Mouse (Mus musculus) kidney, embryonic 14.5 days (tissue): ENCODE measurements at regions not wholly inside any gene's neighbourhood (a gene's known extent, or its start where the extent isn't known, plus 50 kb on each side); places are given as distances from the start of the nearest gene placed in this dataset.

Experiments
- ATAC-seq: fragments of 200-750 bp; cut with Nextera tagmentation; 2 replicates; pipeline ENCODE4 v1.8.0; 2017; ENCODE audit warnings: moderate number of reproducible peaks, mild to moderate bottlenecking, moderate TSS enrichment, moderate library complexity; ENCODE audit not compliant: low FRiP score, low TSS enrichment
- H3K27ac ChIP-seq: fragments of 300-500 bp; sonication (generic); 2 replicates; pipeline ENCODE4 v1.5.1; 2014; ENCODE audit warnings: low read depth, mild to moderate bottlenecking, low read length, moderate library complexity, mixed read lengths
- H3K27me3 ChIP-seq: fragments of 300-500 bp; sonication (generic); 2 replicates; pipeline ENCODE4 v1.6.1; 2014; ENCODE audit warnings: mild to moderate bottlenecking, low read length; ENCODE audit not compliant: control insufficient read depth, insufficient read depth
- H3K36me3 ChIP-seq: fragments of 300-500 bp; sonication (generic); 2 replicates; pipeline ENCODE4 v1.6.1; 2014; ENCODE audit warnings: low read length, mixed read lengths; ENCODE audit not compliant: control insufficient read depth, insufficient read depth
- H3K4me1 ChIP-seq: fragments of 300-500 bp; sonication (generic); 2 replicates; pipeline ENCODE4 v1.6.1; 2014; ENCODE audit warnings: low read length, mixed read lengths; ENCODE audit not compliant: control insufficient read depth, insufficient read depth
- H3K4me2 ChIP-seq: fragments of 300-500 bp; sonication (generic); replicated peaks from 2 replicates; pipeline ENCODE4 v1.6.1; 2014; ENCODE audit warnings: low read depth, mild to moderate bottlenecking, low read length
- H3K4me3 ChIP-seq: fragments of 300-500 bp; sonication (generic); 2 replicates; pipeline ENCODE4 v1.5.1; 2014; ENCODE audit warnings: mild to moderate bottlenecking, low read length
- H3K9ac ChIP-seq: fragments of 300-500 bp; sonication (generic); 2 replicates; pipeline ENCODE4 v1.6.1; 2014; ENCODE audit warnings: low read depth, mild to moderate bottlenecking, low read length, moderate library complexity
- H3K9me3 ChIP-seq: fragments of 300-500 bp; sonication (generic); 2 replicates; pipeline ENCODE4 v1.6.1; 2016; ENCODE audit warnings: low read length; ENCODE audit not compliant: control insufficient read depth
- WGBS: fragments of 180-500 bp; shearing (Covaris S2); extraction: QIAGEN DNeasy Blood & Tissue Kit; methylation state at CpG from one replicate; pipeline ENCODE4 v1.1.7; 2014; 5-methylcytosine and 5-hydroxymethylcytosine counted together

DNA sequence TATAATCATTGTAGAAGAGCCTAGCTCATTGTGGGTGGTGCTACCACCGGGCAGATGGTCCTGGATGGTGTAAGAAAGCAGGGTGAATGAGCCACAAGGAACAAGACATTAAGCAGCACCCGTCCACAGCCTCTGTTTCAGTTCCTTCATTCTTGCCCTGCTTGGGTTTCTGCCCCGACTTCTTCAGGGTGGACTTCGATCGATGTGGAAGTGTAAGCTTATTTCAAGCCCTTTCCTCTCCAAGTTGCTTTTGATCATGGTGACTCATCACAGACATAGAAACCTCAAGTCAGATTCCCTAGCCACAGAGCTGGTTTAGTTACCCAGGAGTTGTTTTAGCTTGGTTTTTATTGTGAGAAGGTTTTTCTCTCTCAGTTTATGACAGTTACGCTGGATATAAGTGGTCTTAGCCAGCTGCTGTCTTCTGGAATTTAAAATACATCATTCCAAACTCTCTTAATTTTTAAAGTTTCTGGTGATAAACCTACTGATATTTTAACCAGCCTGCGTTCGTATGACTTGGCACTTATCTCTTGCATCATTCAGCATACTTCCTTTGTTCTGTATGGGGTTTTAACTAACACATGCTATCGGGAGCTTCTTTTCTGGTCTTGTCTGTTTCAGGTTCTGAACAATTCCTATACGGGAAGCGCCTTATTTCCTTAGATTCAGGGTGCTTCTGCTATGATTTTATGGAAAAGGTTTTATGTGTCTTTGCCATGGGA is 255.6 kb downstream of the Gpat3 start:
- Histone ChIP-seq H3K27me3 (no peaks in the 10 kb centered on the region), H3K4me2 (no peak overlapping the region), H3K9me3 (no peaks in the 10 kb centered on the region), H3K4me3 (no peak overlapping the region), H3K9ac (no peak overlapping the region), H3K4me1 (no peaks in the 10 kb centered on the region), H3K27ac (no peak overlapping the region), H3K36me3 (no peaks in the 10 kb centered on the region)
- 84% methylated on average over 11 of the region's 11 CpGs for WGBS
- no peak for ATAC-seq

- 77% methylated on average over 21 of the region's 21 CpGs for WGBS
- Histone ChIP-seq H3K4me1 (no peaks in the 10 kb centered on the region), H3K27me3 (no peaks in the 10 kb centered on the region), H3K4me3 (no peak overlapping the region), H3K9me3 (no peaks in the 10 kb centered on the region), H3K27ac (no peak overlapping the region), H3K4me2 (no peak overlapping the region), H3K9ac (no peak overlapping the region), H3K36me3 (no peaks in the 10 kb centered on the region)
- ATAC-seq = no peak
Observed at GRCm38 (mm10) chr5:101091027-101091598, 245.6 kb downstream of the Gpat3 start.

DNA sequence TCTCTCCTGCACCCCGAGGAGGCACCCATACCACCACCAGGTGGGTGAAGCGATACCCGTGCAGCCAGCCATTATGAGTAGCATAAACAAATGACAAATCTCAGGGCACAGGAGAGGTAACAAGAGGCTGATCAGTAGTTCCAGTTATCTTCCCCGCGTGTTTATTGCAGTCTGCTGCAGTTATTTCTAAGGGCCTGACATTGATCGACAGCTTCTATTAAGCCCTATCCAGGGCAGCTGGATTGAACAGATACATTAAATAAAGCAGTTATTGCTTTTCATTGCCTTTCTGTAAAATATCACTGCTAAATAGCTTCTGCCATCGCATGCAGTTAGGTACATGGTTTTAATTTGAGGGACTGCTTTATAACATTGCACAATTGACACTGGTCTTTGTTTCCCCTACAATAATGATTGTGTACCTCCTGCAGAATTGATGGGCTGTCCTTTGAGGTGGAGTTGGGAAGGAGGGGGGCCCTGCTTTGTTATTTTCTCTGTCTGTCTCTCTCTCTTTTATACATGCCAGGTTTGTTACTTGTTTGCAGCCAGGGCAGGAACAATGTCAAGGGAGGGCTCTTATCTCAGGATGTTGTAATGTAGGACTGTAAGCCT is 245.0 kb downstream of the Gpat3 start:
- H3K27me3 ChIP-seq = no peaks in the 10 kb centered on the region
- no peaks in the 10 kb centered on the region for H3K4me1 ChIP-seq
- H3K9ac ChIP-seq = no peak overlapping the region
- no peak overlapping the region for H3K4me3 ChIP-seq
- H3K4me2 ChIP-seq = no peak overlapping the region
- H3K36me3 ChIP-seq = no peaks in the 10 kb centered on the region
- H3K9me3 ChIP-seq = no peaks in the 10 kb centered on the region
- WGBS = 81% methylated on average over 7 of the region's 7 CpGs
- no peak for ATAC-seq
- no peak overlapping the region for H3K27ac ChIP-seq

DNA sequence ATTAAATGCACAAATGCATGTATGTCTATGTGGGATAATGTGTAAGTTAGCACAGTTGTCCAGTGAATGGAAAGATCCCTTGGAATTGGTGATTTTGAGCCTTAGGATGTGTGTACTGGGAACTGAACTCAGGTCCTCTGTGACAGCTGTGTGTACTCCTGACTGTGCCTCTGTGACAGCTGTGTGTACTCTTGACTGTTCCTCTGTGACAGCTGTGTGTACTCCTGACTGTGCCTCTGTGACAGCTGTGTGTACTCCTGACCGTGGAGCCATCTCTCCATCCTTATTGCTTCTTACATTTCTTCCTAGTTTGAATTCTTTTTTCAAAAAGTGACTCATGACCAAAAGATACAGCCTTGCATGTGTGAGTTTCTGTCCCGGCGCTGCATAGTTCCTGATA is 239.7 kb downstream of the Gpat3 start:
- no peak overlapping the region for H3K4me2 ChIP-seq
- no peak overlapping the region for H3K4me3 ChIP-seq
- no peak overlapping the region for H3K9ac ChIP-seq
- H3K27me3 ChIP-seq = no peaks in the 10 kb centered on the region
- 70% methylated on average over 3 of the region's 3 CpGs for WGBS
- no peaks in the 10 kb centered on the region for H3K36me3 ChIP-seq
- ATAC-seq = no peak
- no peaks in the 10 kb centered on the region for H3K9me3 ChIP-seq
- no peaks in the 10 kb centered on the region for H3K4me1 ChIP-seq
- no peak overlapping the region for H3K27ac ChIP-seq

GRCm38 (mm10) chr5:101082611-101083010 is 237.1 kb downstream of the Gpat3 start:
- H3K4me2 ChIP-seq = no peak overlapping the region
- 75% methylated on average over 20 of the region's 20 CpGs for WGBS
- H3K36me3 ChIP-seq = no peaks in the 10 kb centered on the region
- H3K9ac ChIP-seq = no peak overlapping the region
- H3K4me1 ChIP-seq = no peaks in the 10 kb centered on the region
- no peak for ATAC-seq
- no peaks in the 10 kb centered on the region for H3K27me3 ChIP-seq
- no peak overlapping the region for H3K27ac ChIP-seq
- H3K9me3 ChIP-seq = no peaks in the 10 kb centered on the region
- no peak overlapping the region for H3K4me3 ChIP-seq

GRCm38 (mm10) chr5:101064308-101064707 is 218.8 kb downstream of the Gpat3 start:
- Histone ChIP-seq H3K9ac (no peak overlapping the region), H3K4me2 (no peak overlapping the region), H3K27me3 (no peaks in the 10 kb centered on the region), H3K36me3 (no peaks in the 10 kb centered on the region), H3K27ac (no peak overlapping the region), H3K4me3 (no peak overlapping the region), H3K4me1 (no peaks in the 10 kb centered on the region), H3K9me3 (no peaks in the 10 kb centered on the region)
- ATAC-seq = no peak
- WGBS = 82% methylated on average over 3 of the region's 3 CpGs

- Histone ChIP-seq H3K27ac (no peak overlapping the region), H3K27me3 (no peaks in the 10 kb centered on the region), H3K9ac (no peak overlapping the region), H3K4me3 (no peak overlapping the region), H3K4me1 (no peaks in the 10 kb centered on the region), H3K9me3 (no peaks in the 10 kb centered on the region), H3K4me2 (no peak overlapping the region), H3K36me3 (no peaks in the 10 kb centered on the region)
- whole genome bisulfite sequencing = 91% methylated on average over 4 of the region's 4 CpGs
- ATAC-seq = no peak
Observed at GRCm38 (mm10) chr5:101063254-101063653, 217.7 kb downstream of the Gpat3 start.

DNA sequence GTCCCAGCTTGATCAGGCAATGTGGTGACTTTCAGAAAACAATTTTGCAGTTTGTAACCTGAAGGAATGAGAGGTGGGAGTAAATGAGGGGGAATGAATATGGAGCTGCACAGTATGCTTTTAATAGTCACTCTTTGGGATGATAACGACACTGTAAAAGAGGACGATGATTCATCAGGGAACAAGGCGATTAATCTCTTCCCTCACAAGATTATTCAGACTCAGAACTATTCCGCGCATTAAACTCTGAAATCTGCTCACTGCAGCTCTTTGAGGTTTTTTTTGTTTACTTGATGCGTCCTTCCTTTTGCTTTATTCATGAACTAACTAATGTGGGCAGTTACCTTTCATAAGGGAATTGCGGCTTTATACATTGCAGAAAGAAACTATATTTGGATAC is 206.1 kb downstream of the Gpat3 start:
- H3K36me3 ChIP-seq = no peaks in the 10 kb centered on the region
- H3K4me2 ChIP-seq = no peak overlapping the region
- H3K9me3 ChIP-seq = no peaks in the 10 kb centered on the region
- 94% methylated on average over 7 of the region's 7 CpGs for WGBS
- no peaks in the 10 kb centered on the region for H3K4me1 ChIP-seq
- no peak for ATAC-seq
- H3K4me3 ChIP-seq = no peak overlapping the region
- H3K27ac ChIP-seq = no peak overlapping the region
- H3K9ac ChIP-seq = no peak overlapping the region
- H3K27me3 ChIP-seq = no peaks in the 10 kb centered on the region

GRCm38 (mm10) chr5:101040488-101040887 is 195.0 kb downstream of the Gpat3 start:
- no peak overlapping the region for H3K9ac ChIP-seq
- no peaks in the 10 kb centered on the region for H3K36me3 ChIP-seq
- 79% methylated on average over 9 of the region's 9 CpGs for WGBS
- ATAC-seq = no peak
- H3K4me1 ChIP-seq = no peaks in the 10 kb centered on the region
- H3K9me3 ChIP-seq = no peaks in the 10 kb centered on the region
- no peak overlapping the region for H3K4me3 ChIP-seq
- no peaks in the 10 kb centered on the region for H3K27me3 ChIP-seq
- H3K4me2 ChIP-seq = no peak overlapping the region
- H3K27ac ChIP-seq = no peak overlapping the region
